Mouse (Mus musculus) large intestine, adult 2 months (tissue): ENCODE data around the gene Atraid. TPM values are rescaled to one million over a fixed set of nuclear protein-coding genes. Genes with fewer than 3 reads are reported as not detected.
"Not testable (repeated sequence)": the region's sequence is repeated elsewhere in the genome, so short reads cannot be mapped to it uniquely, and the experiment has no call there.

Source experiments
- DNase-seq: peaks from one replicate; pipeline ENCODE4 v3.0.0-alpha.2; 2012; ENCODE audit warnings: low read depth, low spot score
- WGBS: fragments of 180-500 bp; shearing (Covaris S2); methylation state at CpG from one replicate; pipeline ENCODE4 v1.1.7; 2018; 5-methylcytosine and 5-hydroxymethylcytosine counted together
- polyA plus RNA-seq: library from polyadenylated mRNA; depleted of rRNA; stranded (reverse); fragments of >200 nt; gene quantifications from 2 replicates; pipeline ENCODE4 v1.2.3, GENCODE M21; 2012

Atraid gene
- polyA plus RNA-seq, 1 experiment: 92.9 TPM

DNA sequence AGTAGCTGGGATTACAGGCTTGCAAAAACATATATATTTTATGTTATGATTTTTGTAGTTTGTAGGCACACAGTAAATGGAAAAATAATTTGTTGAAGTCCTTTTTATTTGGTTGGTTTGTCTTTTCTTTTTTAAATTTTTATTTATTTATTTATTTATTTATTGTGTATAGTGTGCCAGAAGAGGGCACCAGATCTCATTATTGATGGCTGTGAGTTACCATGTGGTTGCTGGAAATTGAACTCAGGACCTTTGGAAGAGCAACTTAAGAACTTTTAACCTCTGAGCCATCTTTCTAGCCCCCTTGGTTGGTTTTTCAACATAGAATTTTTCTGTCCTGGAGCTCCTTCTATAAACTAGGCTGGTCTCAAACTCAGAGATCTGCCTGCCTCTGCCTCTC, 2.3 kb downstream of the Atraid start:
- DNase-seq: no peak

DNA sequence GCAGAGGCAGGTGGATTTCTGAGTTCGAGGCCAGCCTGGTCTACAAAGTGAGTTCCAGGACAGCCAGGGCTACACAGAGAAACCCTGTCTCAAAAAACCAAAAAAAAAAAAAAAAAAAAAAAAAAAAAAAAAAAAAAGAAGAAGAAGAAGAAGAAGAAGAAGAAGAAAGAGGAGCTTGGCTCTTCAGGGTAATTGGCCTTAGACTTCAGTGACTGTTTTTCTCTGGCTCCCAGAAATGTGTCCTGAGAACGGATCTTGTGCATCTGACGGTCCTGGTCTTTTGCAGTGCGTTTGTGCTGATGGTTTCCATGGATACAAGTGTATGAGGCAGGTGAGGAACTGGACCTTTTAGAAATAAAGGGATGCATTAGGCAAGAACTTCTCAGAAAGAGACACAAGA, 5.6 kb downstream of the Atraid start:
- DNase-seq: not testable (repeated sequence)
- WGBS: 86% methylated on average over 4 of the region's 4 CpGs

DNA sequence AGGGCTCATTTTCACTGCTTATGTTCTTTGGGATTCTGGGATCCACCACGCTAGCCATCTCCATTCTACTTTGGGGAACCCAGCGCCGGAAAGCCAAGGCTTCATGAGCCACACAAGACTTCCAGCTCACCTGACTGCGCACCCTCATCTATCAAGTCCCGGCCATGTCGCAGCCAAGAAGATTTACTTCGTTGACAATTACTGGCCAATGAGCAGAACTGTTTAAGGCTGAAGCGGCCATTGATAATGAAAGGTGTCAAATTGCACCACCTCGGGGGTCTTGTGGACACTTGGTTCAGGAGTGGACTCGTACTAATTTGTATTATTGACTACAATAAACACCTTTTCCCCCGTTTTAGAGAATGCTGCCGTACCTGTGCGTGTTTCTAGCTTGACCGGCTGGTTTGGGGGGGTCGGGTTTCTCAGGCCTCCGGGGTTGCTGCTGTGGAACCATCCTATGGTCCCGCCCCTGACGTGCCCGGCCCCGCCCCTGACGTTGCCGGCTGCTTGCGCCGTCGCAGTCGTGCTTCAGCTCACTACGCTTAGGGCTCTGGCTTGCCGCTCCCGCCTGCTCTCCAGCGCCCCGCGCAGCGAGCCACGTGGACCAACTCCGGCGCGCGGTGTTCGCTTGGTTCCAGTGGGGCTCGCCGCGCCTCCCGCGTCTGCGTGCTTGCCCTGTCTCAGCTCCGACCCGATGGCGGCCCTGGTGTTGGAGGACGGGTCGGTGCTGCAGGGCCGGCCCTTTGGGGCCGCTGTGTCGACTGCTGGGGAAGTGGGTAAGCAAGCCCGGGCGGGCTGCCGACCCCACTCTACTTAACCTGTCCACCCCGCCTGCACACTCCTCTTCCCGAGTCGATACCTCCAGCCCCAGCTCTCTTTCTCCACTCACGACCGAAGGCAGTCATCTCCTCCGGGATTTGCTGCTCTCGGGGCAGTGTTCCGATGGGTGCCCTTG, 6.4 kb downstream of the Atraid start, which contains the start of gene Cad:
TSS of gene Cad (plus strand) at position 520 of the 955 bp plus-strand sequence.
- WGBS: 3% methylated on average over 64 of the region's 64 CpGs
- DNase-seq: peak; percentile 63

DNA sequence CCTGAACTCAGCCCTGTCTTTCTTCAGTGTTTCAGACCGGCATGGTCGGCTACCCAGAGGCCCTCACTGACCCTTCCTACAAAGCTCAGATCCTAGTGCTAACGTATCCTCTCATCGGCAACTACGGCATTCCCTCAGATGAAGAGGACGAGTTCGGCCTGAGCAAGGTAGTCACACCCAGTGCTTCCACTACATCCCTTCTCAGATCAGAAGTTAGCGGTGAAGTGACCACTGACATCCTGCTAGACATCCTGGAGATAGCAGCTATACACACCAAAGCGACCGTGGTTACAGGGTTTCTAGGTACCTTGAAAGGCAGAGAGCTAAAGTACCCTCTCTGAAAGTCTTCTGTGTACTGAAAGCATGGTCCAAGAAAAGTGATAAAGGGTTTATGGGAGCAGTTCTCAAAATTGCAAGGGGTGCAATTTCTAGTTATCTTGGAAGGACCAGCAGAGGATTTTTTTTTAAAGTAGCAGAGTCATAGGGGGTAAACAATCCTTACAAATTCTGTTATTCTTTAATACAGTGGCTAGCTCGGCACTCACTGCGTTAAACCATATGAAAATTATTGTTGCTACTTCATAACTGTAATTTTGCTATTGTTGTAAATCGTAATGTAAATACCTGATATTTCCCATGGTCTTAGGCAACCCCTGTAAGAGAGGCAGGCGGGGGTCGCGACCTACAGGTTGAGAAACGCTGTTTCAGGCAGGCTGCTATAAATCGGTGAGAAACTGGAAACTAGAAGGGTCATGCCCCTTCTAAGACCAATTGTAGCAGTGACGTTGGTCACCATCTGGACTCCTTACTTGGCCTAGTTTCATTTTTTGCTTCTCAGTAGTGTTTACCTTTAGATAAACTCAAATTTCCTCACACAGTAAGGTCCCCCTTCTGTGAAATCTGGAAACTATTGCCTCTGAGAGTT, 7.4 kb downstream of the Atraid start:
- DNase-seq: no peak
- WGBS: 26% methylated on average over 19 of the region's 19 CpGs

DNA sequence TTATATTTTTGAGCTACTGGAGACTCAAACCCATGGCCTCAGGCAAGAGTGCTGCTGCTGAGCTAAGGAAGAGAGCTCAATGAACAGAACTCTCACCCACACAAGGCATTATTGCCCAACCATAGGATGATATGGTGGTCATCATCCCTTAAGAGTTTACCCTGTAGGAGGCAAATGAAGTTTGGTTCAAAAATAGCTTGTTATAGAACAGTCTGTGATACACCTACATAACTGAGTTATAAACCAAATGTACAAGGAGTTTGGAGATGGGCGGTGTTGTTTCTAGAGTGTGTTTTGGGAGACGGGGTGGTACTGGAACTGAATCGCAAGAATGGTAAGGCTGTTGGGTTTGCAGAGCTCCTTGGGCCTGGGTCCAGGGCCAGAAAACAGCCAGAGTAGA, 21.7 kb downstream of the Atraid start:
- 99% methylated on average over 3 of the region's 3 CpGs for WGBS
- DNase-seq: no peak

DNA sequence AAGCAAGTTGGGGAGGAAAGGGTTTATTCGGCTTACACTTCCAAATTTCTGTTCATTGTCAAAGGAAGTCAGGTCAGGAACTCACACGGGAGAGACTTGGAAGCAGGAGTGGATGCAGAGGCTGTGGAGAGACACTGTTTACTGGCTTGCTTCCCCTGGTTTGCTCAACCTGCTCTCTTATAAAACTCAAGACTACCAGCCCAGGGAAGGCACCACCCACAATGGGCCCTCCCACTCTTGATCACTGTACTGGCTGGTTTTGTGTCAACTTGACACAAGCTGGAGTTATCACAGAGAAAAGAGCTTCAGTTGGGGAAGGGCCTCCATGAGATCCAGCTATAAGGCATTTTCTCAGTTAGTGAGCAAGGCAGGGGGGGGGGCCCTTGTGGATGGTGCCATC, 22.9 kb downstream of the Atraid start:
- no peak for DNase-seq
- WGBS: 75% methylated on average over 2 of the region's 2 CpGs

DNA sequence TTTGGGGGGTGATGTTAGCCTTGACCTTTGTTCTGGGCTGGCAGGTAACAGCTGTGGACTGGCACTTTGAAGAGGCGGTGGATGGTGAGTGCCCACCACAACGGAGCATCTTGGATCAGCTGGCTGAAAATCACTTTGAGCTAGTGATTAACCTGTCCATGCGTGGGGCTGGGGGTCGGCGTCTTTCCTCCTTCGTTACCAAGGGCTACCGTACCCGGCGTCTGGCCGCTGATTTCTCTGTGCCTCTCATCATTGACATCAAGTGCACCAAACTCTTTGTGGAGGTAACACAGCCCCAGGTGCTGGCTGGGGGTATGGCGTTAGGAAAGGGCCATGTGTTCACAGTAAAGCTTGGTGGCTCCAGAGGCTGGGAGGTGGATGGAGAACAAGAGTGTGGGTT, 23.7 kb downstream of the Atraid start:
- no peak for DNase-seq
- 93% methylated on average over 11 of the region's 11 CpGs for WGBS

DNA sequence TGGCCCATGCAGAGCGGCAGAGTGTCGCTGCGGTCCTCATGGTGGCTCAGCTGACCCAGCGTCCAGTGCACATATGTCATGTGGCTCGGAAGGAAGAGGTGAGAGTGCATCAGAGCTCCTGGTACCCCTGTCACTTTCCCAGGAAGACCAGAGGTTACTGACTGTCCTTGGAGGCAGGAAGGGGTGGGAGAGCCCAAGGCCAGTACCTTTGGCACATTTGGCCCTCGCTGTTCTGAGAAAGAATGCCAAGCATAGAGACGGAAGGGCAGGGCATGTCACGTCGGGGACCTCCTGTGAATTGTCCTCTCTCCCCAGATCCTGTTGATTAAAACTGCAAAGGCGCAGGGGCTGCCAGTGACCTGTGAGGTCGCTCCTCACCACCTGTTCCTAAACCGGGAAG, 25.1 kb downstream of the Atraid start:
- 88% methylated on average over 12 of the region's 12 CpGs for WGBS
- DNase-seq: no peak

DNA sequence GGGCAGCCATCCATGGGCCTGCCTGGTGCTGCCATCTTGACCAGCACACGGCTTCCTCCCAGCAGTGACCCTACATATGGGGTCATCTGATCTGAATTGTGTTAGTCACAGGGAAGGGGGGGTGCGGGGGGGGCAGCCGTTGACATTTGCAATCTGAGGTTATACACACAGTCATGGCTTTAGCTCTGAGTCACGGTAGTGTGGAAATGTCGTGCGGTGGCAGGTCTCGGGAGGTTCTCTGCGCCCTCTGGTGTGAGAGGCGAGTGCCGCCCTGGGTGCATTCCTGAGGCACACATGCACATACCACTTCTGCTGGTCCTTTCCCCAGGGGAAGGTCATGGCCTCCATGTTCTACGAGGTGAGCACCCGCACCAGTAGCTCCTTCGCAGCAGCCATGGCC, 28.2 kb downstream of the Atraid start:
- DNase-seq: no peak
- 86% methylated on average over 13 of the region's 13 CpGs for WGBS

DNA sequence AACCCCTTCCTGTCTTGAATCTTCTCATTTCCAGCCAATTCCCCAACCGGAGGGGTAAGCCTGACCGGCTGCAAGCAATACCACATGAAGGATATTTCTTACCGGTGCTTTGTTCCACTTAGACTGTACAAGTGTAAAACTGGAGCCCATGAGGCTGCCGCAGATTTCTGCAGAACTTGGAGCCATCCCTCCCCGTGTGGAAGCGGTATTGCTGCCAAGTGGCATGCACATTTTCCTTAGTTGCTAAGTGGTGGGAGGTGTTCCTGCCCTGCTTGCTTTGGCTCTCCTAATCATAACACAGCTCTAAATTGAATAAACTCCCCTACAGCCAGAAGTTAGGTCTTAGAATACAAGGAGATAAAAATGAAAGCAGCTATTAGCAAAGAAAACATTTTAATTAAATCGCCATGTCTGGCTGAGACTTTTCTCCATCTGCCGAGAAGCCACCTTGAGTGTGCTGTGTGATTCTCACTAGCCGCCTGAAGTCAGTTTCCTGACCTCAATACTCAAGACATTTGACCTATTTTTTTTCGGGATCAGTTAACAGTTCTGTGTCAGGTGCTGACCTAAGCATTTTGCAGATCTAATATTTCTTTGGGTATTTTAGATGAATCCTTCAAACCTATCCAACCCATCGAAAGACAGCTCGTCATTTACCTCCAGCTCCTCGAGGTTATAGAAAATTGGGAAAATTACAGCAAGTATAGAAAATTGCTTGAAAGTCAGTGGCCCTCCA, 32.1 kb downstream of the Atraid start:
- no peak for DNase-seq
- 70% methylated on average over 13 of the region's 13 CpGs for WGBS

DNA sequence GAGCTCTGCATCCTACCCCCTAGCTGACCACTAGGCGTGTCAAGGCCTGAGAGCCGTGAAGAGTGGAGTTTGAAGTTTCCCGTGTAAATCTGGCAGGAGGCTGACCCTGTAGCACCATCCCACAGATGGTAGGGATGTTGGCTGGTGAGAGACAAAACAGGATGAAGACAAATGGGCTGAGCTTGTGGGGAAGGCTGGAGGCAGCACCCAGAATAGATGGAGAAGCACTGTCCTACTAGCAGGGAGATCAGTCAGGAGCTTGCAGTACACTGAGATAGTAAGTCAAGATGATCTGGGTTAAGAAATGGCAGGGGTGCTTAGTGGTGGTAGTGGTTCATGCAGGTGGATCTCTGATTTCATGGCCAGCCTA, 32.7 kb downstream of the Atraid start:
- no peak for DNase-seq

DNA sequence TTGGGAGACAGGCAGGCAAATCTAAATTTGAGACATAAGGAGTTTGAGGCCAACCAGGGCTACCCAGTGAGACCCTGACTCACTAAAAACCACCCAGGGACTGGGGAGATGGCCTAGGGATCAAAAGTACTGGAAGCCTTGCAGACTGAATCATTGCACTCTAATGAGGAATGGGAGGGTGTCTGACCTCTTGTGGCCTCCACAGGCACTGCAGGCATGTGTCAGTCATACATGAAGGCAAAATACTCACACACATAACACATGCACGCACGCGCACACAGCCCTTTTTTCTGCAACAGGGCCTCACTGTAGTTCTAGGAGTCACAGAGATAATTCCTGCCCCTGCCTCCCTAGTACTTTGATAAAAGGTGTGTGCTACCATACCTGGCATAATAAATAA, 33.3 kb downstream of the Atraid start:
- DNase-seq: no peak
- 81% methylated on average over 3 of the region's 3 CpGs for WGBS

More for the DNA sequence above, 32.7 kb downstream of the Atraid start:
- WGBS: 63% methylated on average over 3 of the region's 3 CpGs

DNA sequence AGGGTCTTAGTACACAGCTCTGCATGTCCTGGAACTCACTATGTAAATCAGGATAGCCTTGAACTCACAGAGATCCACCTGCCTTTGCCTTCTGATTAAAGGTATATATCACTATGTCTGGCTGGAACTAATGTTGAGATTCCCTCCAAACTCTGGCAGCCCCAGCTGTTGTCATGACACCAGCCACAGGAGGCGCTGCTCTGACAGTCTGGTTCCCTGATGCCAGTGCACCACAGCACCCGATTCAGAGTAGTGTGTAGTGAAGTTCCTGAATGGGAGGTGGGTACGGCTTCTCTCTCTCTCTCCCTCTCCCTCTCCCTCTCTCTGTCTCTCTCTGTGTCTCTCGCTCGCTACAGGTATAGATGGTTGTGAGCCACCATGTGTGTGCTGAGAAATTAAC, 34.2 kb downstream of the Atraid start:
- no peak for DNase-seq
- WGBS: 16% methylated on average over 5 of the region's 5 CpGs

DNA sequence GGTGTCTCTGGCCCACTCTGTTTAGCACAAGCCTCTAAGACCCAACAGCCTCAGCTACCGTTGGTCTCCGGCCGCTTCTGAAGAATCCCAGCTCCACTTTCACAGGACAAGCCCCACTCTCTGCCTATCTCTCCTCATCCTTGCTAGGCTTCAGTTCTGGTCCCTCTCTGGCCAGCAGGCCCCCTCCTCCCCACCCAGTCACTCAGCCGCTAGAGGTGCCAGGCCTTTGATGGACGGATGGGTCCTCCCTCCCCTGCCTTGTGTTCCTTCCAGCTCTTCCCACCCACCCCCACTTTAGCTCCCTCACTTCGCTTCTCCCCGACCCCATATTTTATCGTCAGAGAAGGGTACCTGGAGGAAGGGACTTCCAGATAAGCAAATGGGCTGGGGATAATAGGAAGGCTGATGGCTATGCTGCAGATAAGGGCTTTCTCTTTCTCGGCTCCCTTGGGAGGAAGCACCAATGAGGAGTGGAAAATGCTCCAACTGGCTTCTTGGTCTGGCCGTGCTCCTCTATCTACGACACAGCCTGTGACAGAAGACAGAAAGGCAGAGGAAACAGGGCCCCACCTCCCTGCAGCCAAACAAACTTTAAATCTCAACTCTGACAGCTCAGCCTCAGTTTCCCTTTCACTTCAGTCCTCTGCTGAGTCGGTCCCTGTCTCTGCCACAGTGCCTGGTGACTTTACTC, 35.0 kb downstream of the Atraid start:
- DNase-seq: no peak
- 40% methylated on average over 12 of the region's 12 CpGs for WGBS

DNA sequence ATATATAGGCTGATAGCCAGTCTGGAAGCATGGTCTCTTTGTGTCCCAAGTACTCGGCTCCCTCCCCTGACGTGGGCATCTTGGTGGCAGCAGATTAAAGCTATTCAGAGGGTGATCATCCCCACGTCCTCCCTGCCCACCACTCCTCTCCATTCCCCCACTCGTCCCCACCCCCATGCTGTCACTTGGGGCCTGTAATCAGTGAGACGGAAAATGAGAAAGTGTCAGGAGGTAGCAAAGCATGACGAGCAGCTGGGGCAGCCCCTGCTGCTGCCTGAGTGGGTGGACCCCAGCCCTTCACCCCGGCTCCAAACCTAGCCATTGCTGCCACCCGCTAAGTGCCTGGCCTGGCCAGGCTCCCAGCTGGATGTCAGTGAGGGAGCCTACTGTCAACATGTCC, 35.8 kb downstream of the Atraid start:
- WGBS: 53% methylated on average over 8 of the region's 8 CpGs

DNA sequence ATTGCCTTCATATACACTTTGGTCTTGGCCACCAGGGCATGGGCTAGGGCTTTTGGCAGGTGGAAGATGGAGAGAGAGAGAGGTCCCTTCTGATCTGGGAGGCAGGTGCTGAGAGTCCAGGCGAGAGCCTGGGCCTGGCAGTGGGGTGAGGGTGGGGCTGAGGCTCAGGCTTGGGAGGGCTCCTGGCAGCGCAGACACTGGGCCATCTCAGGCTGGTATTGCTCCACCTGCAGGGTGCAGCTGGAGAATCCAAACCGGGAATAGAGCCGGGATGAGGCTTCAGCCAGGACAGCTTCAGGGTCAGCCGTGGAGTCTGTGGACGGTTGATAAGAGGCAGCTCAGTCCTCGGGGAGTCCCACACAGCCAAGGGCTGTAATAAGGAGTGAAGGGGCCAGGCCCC, 38.5 kb downstream of the Atraid start:
- 26% methylated on average over 7 of the region's 7 CpGs for WGBS
- no peak for DNase-seq

More for the DNA sequence above, 35.8 kb downstream of the Atraid start:
- DNase-seq: no peak

DNA sequence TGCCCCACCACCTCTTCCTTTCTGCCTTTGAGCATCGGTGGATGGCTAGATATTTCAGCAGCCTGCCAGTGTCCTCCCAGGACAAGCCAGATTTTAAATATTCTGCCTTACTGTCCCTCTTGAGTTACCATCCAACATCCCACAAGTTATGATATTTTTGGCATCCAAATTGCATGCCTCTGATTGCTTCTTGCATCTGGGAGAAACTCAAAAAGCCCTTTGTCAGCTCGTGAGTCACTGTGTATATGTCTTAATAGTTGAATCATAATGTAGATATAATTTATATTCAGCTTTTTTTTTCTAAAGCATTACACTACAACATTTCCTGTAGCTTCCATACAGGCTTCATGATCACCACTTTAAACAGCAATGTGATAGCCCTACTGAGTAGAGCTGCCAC, 39.0 kb downstream of the Atraid start:
- 62% methylated on average over 2 of the region's 2 CpGs for WGBS
- no peak for DNase-seq

DNA sequence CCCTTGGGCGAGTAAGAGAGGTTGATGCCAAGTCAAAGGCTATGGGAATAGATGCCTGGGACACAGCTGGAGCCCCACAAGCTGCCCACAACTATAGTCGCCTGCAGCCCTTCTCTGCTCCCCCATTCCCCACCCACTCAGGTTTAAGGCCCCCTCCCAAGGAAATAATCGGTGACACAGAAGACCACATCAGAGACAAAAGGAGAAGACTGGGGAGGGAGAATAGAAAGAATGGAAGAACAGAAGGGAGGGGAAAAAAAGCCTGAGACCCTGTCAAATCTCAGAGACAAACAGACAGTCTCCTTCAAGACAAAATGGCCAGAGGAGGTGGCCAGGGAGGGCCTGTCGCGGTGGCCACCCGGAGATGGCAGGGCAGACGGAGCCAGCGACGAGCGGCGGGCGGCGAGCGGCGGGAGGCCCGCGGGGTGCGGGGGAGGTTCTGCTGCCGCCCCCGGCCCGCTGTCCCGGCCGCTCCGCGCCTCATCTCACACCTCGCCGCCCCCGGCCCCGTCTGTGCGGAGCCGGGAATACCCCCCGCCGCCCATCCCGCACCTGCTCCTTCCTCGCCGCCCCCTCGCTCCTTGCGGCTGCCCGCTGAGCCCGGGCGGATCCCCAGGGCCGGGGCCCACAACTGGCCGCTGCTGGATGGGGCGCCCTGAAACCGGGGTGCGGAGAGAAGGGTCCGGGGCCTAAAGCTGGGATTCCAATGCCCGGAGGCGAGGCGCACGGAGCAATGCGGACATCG, 44.3 kb downstream of the Atraid start:
- DNase-seq: no peak
- 6% methylated on average over 46 of the region's 53 CpGs for WGBS
